Mouse (Mus musculus) embryo, embryonic 11.5 days (tissue): ENCODE measurements around the gene Clcnka.
A peak's percentile ranks its signal among the peaks of the same experiment; 100 is the strongest.

Experiments
- DNase-seq: peaks from one replicate; pipeline ENCODE4 v3.0.0-alpha.2; 2012; ENCODE audit warnings: low read depth, low spot score

Gene Clcnka

GRCm38 (mm10) chr4:141379674-141380073 lies 18.9 kb downstream of the Clcnka start:
- DNase-seq = no peak

- DNase-seq = no peak
Observed at GRCm38 (mm10) chr4:141372426-141372825, 26.1 kb downstream of the Clcnka start.

- no peak for DNase-seq
Observed at GRCm38 (mm10) chr4:141367997-141368791, 30.3 kb downstream of the Clcnka start, which contains the start of gene Fam131c. Gene Fam131c, plus strand, starts transcription at chr4:141368220.

- no peak for DNase-seq
Observed at GRCm38 (mm10) chr4:141365876-141366275, 32.6 kb downstream of the Clcnka start.

GRCm38 (mm10) chr4:141365126-141365525 lies 33.4 kb downstream of the Clcnka start:
- DNase-seq = no peak

GRCm38 (mm10) chr4:141362937-141363548 lies 35.5 kb downstream of the Clcnka start:
- DNase-seq = peak; percentile 67

GRCm38 (mm10) chr4:141360846-141361245 lies 37.7 kb downstream of the Clcnka start:
- DNase-seq = peak; percentile 32

- DNase-seq = no peak
Observed at GRCm38 (mm10) chr4:141359222-141359621, 39.3 kb downstream of the Clcnka start.

GRCm38 (mm10) chr4:141357811-141358210 lies 40.7 kb downstream of the Clcnka start:
- no peak for DNase-seq

- no peak for DNase-seq
Observed at GRCm38 (mm10) chr4:141353868-141354267, 44.7 kb downstream of the Clcnka start.

- no peak for DNase-seq
Observed at GRCm38 (mm10) chr4:141352986-141353385, 45.5 kb downstream of the Clcnka start.

- no peak for DNase-seq
Observed at GRCm38 (mm10) chr4:141351972-141352371, 46.6 kb downstream of the Clcnka start.

- no peak for DNase-seq
Observed at GRCm38 (mm10) chr4:141350015-141350414, 48.5 kb downstream of the Clcnka start.

- no peak for DNase-seq
Observed at GRCm38 (mm10) chr4:141348616-141349015, 49.9 kb downstream of the Clcnka start.

GRCm38 (mm10) chr4:141347365-141347797 lies 51.1 kb downstream of the Clcnka start:
- no peak for DNase-seq

GRCm38 (mm10) chr4:141345219-141345618 lies 53.3 kb downstream of the Clcnka start:
- no peak for DNase-seq

- DNase-seq = no peak
Observed at GRCm38 (mm10) chr4:141343515-141343914, 55.0 kb downstream of the Clcnka start.

GRCm38 (mm10) chr4:141341477-141341876 lies 57.0 kb downstream of the Clcnka start:
- DNase-seq = no peak

GRCm38 (mm10) chr4:141338853-141339252 lies 59.7 kb downstream of the Clcnka start:
- DNase-seq = peak; percentile 36

GRCm38 (mm10) chr4:141337986-141338385 lies 60.5 kb downstream of the Clcnka start:
- DNase-seq = peak; percentile 51

GRCm38 (mm10) chr4:141336196-141336595 lies 62.3 kb downstream of the Clcnka start:
- no peak for DNase-seq

- DNase-seq = peak; percentile 23
Observed at GRCm38 (mm10) chr4:141335263-141335796, 63.2 kb downstream of the Clcnka start.

GRCm38 (mm10) chr4:141334695-141335094 lies 63.8 kb downstream of the Clcnka start:
- no peak for DNase-seq
